Mouse (Mus musculus): ENCODE measurements at regions not wholly inside any gene's neighbourhood (a gene's known extent, or its start where the extent isn't known, plus 50 kb on each side); places are given as distances from the start of the nearest gene placed in this dataset.

DNA sequence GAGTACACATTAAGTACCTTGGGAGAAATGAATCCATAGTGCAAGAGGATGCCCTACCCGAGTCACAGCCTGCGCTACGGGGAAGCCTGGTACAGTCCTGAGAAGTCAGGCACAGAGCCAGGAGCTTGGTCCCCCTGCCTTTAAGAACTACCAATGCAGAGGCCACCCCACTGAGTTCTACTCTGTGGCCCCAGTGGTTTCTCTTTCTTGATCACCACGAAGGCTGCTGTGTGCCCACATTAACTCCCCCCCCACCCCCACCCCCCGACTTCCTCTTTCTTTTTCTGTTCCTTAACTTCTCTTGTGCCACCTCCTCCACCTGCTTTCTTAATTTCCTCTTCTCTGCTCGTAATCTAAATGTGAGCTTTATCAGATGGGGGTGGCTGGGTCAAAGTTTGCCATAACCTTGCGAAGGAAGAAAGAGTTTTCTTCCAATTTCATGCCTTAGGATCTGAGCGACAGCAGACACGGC lies 84.7 kb upstream of the Tbl1xr1 start:
- TF ChIP-seq POLR2A (IDR thresholded peaks at IDR 0.05; ENCODE audit: insufficient read depth, low read depth, low read length) = no peak
- no peak for TF ChIP-seq CTCF (IDR thresholded peaks at IDR 0.05; ENCODE audit: insufficient read depth, low read depth, low read length)
